In genomic region chr7:25130565-25130964, GRCm38 (mm10) we compare ENCODE assay signal across 14 mouse cellular contexts.
"Had no signal": no experiment of that assay in that cellular context is flagged by ENCODE, and none has a peak within 500 bp of the region (broad histone marks: within the 10 kb centered on the region; RNA-seq: fewer than 3 reads in every experiment).

No protein-coding gene starts in this region.

- H3K4me3 ChIP-seq: limb, embryonic 10.5 days; midbrain, embryonic 13.5 days; myocyte; neural tube, embryonic 15.5 days had no signal

- H3K4me2 ChIP-seq: midbrain, embryonic 13.5 days; neural tube, embryonic 15.5 days had no signal

- H3K27me3 ChIP-seq: neural tube, embryonic 15.5 days had no signal

- DNase-seq: kidney, adult 8-10 months; kidney, postnatal 25 days; lung, adult 2 months; lung, postnatal 36 days; right cerebral cortex, adult 18-20 months; right cerebral cortex, postnatal 25 days; thymus, postnatal 36 days had no signal

- H3K9ac ChIP-seq: liver, embryonic 14.5 days; midbrain, embryonic 13.5 days; neural tube, embryonic 15.5 days had no signal

- H3K9me3 ChIP-seq: limb, embryonic 10.5 days; midbrain, embryonic 13.5 days; neural tube, embryonic 15.5 days had no signal

- H3K36me3 ChIP-seq: limb, embryonic 10.5 days; midbrain, embryonic 13.5 days; neural tube, embryonic 15.5 days had no signal

- H3K27ac ChIP-seq: limb, embryonic 10.5 days; liver, embryonic 14.5 days; midbrain, embryonic 13.5 days; neural tube, embryonic 15.5 days had no signal

- ATAC-seq: intestine, postnatal 0 days; lung, postnatal 0 days; midbrain, embryonic 13.5 days had no signal
